Mouse (Mus musculus): ENCODE measurements around the gene Chmp6.

Chmp6 gene

DNA sequence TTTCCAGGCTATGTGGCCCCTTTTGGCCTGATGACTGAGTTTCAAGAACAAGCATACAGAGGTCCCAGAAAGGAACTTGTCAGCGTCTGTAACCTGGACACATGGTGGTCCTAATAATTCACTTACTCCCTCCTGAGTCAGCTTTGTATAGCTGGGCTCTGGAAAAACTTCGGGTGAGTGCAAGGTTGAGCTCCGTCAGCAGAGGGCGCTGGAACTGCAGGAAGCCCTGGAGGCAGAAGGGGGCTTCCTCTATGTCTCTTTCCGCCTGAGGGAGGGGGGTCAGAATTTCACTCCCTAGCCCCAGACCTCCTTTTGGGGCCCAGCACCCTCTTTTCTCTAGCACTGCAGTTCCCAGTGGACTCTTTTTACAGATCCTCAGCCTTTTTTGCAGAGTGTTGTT, 3.8 kb upstream of the Chmp6 start:
- DNase-seq (ENCODE audit: low spot score) = peak; percentile 62

DNA sequence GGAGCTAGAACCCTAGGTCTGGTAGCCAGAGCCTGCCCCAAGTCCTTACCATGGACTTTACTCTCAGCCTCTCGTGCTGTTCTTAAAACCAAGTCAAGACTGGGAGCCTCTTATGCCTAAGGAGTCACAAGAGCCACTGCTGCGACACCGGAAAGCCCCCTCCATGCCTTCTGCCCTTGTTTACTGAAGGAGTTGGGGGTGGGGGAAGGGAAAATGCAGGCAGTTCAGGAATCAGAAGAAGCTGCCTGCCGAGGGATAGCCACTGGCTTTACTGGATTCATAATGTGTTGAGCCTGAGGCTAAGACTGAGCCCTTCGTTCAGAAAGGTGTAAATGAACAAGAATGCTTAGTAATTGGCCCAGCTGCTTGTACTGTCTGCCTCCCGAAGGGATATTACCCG, 396 bp upstream of the Chmp6 start:
- DNase-seq (ENCODE audit: low spot score) = peak; percentile 71

- no peak for DNase-seq (ENCODE audit: low spot score)
These were observed 684 bp downstream of the Chmp6 start for GRCm38 (mm10) chr11:119913935-119914314.

- DNase-seq (ENCODE audit: low spot score) = no peak
These were observed 1.1 kb downstream of the Chmp6 start for GRCm38 (mm10) chr11:119914381-119914780.

- no peak for DNase-seq (ENCODE audit: low spot score)
These were observed 2.4 kb downstream of the Chmp6 start for GRCm38 (mm10) chr11:119915666-119916065.

GRCm38 (mm10) chr11:119916102-119916790, 3.0 kb downstream of the Chmp6 start:
- DNase-seq (ENCODE audit: low spot score) = peak; percentile 66

- DNase-seq (ENCODE audit: low spot score) = no peak
These were observed 3.7 kb downstream of the Chmp6 start for GRCm38 (mm10) chr11:119916834-119917469.

GRCm38 (mm10) chr11:119918521-119918920, 5.3 kb downstream of the Chmp6 start:
- DNase-seq (ENCODE audit: low spot score) = no peak

GRCm38 (mm10) chr11:119919432-119919831, 6.2 kb downstream of the Chmp6 start:
- DNase-seq (ENCODE audit: low spot score) = no peak

DNA sequence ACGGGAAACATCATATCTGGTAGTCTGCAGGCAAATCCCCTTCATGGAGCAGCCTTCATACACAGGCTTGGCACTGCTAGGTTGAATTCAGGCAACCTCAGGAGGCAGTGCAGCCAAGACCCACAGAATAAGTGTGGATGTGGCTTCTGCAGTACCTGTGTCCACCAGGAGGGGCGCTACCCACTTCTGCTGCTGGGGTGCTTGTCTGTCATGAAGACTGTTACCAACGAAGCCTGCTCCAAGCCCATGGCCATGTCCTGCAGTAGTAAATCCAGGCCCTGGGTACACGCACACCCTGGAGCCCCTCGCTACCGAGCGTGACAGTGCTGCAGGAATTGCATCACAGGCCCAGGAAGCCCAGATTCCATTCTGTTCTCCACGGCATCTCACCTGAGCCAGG, 6.7 kb downstream of the Chmp6 start:
- DNase-seq (ENCODE audit: low spot score) = no peak

- DNase-seq (ENCODE audit: low spot score) = no peak
These were observed 7.4 kb downstream of the Chmp6 start for GRCm38 (mm10) chr11:119920668-119921067.

DNA sequence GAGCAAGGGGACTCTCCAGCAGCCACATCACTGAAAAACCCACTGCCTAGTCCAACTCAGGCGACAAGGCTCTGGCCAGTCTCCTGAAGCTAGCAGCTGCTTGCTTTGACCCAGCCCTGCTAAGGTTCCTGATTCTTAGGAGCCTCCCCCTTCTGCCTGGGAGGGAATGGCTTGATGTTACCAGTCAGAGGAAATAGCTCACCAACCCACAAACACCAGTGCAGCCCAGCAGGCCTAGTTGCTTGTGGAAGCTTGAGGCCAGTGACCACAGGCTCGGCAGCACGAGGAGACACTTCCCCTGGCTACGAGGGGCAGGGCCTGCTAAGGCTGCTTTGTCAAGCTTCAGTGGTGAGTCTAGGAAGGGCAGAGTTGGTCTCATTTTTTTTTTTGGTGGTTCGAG, 11.9 kb downstream of the Chmp6 start:
- DNase-seq (ENCODE audit: low spot score) = no peak

DNA sequence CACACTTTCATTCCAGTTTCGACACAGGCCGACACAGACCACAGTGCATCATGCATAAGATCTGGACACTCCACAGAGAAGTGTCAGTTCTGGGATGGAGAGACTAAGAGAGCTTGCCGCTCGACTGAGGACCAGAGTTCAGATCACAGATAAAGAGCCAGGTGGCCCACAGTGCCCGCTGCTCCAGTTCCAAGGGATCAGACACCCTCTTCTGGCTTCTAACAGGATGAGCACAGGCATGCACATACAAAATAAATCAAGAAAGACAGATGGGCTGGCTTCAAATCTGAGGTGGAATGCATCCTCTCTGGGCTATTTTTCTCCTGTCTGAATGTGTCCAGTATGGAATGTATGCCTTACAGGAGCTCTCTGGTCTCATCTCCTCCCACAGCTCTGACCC, 13.5 kb downstream of the Chmp6 start:
- no peak for DNase-seq (ENCODE audit: low spot score)

DNA sequence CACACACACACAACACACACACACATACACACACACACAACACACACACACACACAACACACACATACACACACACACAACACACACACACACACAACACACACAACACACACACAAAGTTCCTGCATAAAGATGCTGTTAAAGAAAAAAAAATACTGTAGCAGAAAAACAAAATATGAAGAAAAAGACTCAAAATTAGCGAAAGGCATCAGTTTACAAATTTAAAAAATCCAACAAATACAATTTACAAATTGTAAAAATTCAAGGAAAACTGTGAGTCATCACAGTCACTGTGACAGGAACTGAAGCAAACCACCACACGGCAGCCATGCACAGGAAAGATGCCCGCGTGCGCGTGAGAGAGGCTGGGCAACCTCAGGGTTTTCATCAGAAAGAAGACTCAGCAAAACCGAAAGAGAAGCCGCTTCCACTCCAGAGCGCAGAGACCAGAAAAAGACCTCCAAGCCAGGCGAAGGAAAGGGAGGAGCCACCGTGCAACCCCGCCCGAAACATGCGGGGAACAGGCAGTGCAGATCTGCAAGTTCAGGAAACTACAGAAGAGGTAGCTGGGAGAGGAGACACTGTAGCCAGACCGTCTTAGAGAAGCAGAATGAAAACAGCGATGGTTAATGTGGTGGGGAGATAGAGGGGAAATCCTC, 14.9 kb downstream of the Chmp6 start:
- no peak for DNase-seq (ENCODE audit: low spot score)

DNA sequence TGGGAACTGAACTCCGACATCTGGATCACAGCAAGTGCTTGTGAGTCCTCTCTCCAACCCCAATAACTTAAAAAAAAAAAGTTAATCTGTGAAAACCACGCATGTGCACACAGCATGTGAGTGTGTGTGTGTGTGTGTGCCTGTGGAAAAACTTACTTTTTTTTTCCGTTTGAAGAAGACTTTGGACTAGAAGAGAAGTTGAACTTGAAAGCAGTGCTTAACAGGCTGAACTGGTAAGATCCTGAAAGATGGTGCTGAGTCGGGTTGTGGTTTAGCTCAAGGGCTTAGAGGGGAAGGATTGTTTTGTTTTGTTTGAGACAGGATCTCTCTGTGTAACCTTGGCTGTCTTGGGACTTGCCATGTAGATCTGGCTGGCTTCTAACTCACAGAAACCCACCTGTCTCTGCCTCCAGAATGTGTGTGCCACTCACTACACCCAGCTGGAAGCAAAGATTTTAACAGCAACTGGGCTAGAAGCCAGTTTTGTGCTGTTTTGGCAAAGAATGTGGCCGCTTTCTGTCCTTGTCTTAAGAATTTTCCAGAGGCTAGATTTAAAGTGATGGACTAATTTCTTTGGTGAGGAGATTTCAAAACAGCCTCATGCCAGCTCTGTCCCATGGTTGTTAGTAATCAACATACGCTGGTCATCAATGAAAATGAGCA, 16.5 kb downstream of the Chmp6 start:
- DNase-seq (ENCODE audit: low spot score) = no peak

DNA sequence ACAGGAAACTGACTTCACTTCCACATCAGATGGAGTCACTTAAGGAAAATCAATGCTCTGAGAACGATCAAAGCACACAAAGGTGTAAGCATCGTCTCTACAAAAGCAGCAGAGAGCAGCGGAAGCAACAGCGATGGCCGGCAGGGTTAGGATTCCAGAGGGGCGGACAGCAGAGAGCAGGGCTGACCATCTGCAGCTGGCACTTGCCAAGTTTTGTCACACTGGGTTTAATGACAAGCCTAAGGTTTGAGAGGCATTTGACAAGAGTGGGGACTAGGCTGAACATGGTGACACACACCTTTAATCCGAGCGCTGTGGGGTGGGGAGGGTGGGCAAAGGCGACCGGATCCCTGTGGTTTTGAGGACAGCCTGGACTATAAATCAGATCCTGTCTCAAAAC, 18.6 kb downstream of the Chmp6 start:
- DNase-seq (ENCODE audit: low spot score) = no peak

- DNase-seq (ENCODE audit: low spot score) = no peak
These were observed 19.9 kb downstream of the Chmp6 start for GRCm38 (mm10) chr11:119933142-119933541.

DNA sequence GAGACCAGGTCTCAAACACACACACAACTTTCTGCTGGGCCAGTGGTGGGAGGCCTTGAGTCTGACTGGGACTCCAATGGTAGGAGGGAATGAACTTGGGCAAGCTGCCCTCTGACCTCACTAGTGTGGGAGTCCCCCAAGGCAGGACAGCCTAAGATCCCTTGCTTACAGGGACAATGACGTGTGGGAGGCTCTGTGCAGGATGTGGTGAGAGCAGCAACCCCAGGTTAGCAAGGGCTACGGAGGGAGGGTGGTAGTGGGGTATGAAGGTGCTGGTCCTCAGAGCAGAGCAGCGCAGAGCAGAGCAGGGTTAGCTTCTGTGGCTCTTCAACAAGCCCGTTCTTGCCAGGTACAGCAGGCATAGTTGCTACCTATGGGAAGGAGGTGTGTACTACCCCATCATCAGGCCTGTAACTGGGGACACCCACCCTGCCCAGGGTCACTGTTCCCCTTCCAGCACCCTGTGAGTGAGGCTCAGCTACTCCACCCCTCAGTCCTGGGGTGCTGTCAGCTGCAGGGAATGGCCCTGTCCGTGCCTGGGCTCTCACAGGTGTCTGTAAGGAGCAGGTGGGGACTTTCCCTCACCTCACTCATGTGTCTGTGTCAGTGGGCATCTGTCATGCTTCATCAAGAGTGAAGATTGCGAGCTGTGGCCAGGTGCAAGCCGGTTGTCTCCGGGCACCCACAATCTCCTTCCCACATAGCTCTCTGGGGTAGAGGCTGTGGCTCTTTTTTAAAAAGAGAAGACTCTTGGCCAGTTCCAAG, 20.8 kb downstream of the Chmp6 start:
- no peak for DNase-seq (ENCODE audit: low spot score)

DNA sequence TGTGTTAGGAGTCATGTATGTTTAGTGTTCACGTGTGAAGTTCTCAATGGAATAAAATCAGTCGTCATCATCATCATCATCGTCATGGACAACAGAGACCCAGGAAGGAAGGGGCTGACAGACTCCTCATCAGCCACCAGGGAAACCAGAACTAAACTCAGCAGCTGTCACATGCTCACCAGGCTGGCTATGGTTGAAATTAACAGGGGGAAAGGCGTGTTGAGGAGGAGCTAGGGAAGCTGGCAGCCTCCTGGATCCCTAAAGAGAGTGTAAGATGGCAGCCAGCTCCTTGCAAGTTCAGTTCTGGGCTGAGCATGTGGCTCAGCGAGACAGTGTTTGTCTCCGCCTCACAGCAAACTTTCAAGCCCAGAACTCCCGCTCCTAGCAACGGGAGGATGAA, 21.5 kb downstream of the Chmp6 start:
- no peak for DNase-seq (ENCODE audit: low spot score)

DNA sequence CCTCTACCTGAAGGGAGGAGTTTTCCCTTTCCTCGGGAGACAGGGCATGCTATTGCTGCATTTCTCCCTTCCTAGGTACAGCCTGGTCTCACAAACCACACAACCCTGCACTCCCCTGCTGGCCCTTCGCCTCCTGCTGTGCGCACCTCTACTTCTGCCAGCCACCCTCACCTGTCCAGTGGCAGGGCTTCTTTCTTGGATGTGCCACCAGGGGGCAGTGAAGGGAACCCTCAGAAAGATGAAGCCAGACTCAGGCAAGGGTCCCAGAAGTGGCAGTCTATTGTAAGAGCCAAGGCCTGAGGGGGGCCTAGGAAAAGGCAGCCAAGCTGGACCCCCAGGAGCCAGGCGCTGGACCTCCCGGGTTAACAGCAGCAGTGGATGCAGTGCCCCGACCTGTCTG, 22.2 kb downstream of the Chmp6 start:
- no peak for DNase-seq (ENCODE audit: low spot score)

- DNase-seq (ENCODE audit: low spot score) = no peak
These were observed 23.2 kb downstream of the Chmp6 start for GRCm38 (mm10) chr11:119936456-119936855.

- no peak for DNase-seq (ENCODE audit: low spot score)
These were observed 24.0 kb downstream of the Chmp6 start for GRCm38 (mm10) chr11:119937216-119937615.
